Mouse (Mus musculus): ENCODE results near the gene Spa17.

Spa17 gene

DNA sequence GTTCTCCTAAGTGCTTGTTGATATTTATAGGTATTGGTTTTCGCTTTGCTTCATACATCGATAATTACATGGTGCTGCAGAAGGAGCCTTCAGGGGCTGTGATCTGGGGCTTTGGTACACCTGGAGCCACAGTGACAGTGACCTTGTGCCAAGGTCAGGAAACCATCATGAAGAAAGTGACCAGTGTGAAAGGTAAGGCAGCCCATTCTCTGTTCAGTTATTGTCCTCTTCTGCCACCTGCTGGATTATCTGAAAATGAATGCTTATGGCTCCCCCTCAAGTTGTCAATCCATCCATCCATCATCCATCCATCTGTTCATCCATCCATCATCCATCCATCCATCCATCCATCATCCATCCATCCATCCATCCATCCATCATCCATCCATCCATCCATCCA, 3.2 kb upstream of the Spa17 start:
- DNase-seq (ENCODE audit: low spot score): no peak

DNA sequence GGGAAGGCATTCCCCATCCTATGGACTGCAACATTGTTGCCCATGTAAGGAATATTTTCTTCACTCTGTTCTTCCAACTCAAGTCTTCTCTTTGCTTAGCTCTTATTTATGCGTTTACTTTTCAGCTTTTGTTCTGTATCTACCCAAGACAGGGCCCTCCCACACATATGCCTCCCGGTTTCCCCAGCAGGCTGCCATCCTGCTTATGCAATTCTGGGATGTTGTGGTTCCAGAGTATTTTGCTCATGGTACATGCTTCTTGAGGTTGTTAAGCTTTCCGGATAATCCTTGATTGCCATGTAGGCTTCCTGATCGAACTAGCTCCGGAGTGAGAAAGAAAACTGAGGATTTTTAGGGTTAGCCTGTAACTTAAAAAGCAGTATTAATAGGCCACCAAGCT, 1.7 kb upstream of the Spa17 start:
- no peak for DNase-seq (ENCODE audit: low spot score)

DNA sequence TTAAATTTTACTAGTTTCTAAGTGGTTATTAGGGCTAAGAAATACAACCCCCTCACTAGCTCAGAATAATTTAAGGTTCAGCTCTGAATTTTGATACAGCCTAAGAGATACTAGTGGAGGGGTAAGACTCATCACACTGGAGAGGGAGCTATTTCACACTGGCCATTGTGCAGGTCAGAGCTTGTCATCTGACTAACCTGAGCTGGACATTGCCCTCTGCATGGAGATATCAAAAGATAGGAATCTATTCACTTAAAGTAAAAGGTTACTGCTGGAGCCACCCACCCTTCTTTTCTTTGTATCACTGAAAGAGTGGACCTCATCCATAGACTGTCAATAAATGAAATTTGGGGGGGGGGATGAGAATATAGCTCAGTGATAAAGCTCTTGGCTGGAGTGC, 794 bp upstream of the Spa17 start:
- no peak for DNase-seq (ENCODE audit: low spot score)

DNA sequence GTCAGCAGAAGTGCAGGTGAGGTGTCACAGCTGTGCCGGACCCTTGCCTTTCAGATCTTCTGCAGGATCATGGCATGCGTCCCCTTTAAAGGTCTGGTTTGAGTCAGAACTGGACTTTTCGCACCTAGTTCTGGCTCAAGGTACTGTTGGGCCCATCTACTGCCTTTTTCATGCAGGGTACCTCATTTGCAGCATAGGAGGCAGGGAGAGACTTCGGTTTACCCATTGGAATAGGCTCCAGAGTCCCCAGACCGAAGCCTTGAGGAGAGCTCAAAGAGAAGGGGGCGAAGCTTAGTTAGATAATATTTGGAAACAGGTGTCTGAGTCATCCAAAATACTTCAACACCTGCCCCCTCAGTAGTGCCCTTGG, 374 bp upstream of the Spa17 start:
- no peak for DNase-seq (ENCODE audit: low spot score)

DNA sequence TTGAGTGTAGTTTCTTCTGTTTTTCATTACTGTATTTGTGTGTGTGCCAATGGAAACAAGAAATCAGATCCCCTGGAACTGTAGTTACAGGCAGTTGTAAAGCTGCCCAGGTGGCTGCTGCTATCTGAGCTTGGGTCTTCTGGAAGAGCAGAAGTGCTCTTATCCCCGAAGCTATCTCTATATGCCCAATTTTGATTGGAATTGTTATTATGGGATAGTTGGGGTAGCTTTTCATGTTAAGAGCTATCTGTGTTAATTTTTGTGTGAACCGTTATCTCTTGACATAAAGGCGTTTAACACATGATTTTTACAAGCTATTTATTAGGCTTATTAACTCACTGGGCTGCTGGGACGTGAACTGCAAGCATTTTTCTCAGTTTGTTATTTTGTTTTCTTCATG, 4.0 kb downstream of the Spa17 start:
- no peak for DNase-seq (ENCODE audit: low spot score)

DNA sequence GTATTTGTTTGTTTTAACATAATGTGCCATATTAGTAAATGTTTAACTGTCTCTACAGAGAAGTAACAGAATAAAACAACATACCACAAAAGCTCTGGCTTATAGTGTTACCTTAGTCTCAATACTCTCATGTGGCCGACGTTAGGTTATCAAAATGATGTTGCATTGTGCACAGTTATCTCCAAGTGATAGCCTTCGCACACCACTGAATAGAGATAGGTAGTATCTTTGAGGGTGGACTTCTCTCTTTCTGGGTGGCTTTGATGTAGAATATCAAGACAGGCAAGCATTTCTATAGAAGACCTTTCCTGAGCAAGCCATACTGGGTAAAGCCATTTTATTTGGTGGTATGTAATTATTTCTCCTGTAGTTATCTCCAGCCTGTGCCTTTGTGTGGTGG, 8.4 kb downstream of the Spa17 start:
- DNase-seq (ENCODE audit: low spot score): no peak

DNA sequence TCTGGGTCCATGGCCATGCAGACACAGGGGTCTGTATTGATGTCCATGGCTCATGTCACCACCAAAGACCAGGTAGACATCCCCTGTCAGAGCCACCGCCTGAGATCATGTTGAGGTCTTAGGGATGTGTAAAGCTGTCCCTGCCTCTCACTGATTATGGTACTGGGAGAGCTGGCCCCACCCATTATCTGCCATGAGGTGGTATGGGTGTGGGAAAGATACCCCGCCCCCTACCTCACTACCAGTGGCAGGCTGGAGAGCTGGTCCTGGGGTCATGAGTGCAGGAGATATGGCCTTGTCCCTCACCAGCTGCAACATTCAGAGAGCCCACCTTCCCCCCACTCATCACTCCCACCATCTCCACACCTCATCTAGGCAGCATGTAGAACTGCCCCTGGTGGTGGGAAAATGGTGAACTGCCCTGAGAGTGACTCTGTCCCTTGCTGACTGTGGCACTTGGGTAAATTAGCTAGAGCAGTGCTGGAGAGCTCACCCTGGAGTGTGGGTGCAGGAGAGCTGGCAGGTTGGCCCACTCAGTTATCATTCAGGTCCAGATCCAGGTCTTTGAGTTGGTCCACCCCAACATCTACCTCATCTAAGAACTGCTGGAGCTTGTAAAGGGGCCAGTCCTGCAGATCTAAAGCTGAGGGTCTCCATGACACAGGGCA, 12.8 kb downstream of the Spa17 start:
- no peak for DNase-seq (ENCODE audit: low spot score)

DNA sequence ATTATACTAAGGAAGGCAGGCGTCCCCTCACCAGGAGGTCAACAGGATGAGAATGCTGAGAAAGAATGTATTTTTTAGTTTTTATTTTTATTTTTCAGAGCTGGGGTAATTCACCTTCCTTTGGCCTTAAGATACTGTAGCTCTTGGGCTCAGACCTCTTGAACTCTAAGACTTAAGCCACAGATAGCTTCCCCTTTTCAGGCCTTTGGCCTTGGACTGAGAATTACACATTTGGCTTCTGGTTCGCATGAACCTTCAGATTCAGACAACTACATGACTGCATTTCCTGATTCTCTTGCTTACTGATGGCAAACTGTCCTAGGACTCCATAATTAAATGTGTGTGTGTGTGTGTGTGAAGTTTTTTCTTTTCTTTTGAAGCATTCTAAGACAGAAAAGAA, 14.9 kb downstream of the Spa17 start:
- DNase-seq (ENCODE audit: low spot score): no peak

DNA sequence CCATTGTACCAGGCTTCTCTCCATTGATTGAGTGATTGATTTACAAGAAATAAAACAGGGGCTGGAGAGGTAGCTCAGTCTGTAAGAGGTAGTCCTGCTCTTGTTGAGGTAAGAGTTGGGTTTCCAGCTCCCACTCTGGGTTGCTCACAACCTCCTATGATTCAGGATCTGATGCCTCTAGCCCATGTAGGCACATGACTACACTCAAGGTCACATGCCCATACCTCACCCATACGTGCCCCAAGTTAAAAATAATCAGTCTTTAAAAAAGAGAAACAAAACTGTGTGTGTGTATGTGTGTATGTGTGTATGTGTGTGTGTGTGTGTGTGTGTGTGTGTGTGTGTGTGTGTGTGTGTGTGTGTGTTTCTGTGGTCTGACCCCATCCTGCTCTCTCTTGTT, 18.0 kb downstream of the Spa17 start:
- DNase-seq (ENCODE audit: low spot score): no peak

DNA sequence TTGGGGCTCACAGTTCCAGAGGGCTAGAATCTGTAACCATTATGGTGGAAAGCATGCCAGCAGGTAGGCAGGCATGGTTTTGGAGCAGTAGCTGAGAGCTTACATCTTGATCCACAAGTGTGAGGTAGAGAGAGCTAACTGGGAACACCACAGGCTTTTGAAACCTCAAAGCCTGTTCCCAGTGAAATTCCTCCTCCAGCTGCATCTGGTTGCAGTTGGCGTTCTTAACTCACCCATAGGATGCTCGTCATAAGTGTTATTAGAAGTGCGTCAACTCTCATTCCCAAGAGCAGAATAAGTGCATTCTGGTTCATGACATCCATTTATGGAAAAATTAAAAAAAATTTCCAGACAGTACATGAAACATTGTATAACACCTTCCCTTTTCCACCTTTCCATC, 19.8 kb downstream of the Spa17 start:
- DNase-seq (ENCODE audit: low spot score): no peak

DNA sequence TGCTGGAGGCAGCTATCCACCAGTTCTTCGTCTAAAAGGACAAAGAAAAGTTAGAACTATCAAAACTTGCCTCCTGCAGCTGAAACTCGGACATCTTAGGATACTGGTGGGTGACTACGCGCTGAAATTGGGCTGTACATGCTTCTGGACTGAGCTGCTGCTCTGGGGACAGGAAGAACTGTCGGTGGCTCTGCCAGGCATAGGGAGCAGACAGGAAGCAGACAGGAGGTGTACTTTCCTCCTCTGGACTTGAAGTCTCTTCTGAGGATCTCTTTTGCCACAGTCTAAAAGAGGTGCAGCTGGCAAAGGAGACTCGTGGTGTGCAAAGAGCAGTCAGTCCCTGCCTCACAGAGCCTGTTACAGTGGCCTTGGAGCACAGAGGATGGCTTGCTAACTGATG, 20.9 kb downstream of the Spa17 start:
- DNase-seq (ENCODE audit: low spot score): no peak

DNA sequence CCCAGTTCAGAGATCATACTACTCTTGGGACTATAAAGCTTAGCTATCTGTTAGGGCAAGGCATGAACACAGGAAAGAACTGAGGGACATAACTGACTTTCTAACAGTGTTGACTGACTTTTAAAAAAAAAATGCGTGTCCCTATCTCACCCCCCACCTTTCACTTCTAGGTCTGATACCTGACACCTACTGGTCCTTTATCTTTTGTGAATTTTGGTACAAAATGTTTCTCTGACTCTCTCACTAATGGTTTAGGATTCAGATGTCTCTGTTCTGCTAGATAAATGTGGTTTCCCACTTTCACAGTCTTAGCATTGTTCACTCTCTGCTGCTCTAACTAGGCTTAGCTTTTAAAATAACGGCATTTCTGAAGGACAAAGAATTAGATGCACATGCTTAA, 21.5 kb downstream of the Spa17 start:
- DNase-seq (ENCODE audit: low spot score): no peak

DNA sequence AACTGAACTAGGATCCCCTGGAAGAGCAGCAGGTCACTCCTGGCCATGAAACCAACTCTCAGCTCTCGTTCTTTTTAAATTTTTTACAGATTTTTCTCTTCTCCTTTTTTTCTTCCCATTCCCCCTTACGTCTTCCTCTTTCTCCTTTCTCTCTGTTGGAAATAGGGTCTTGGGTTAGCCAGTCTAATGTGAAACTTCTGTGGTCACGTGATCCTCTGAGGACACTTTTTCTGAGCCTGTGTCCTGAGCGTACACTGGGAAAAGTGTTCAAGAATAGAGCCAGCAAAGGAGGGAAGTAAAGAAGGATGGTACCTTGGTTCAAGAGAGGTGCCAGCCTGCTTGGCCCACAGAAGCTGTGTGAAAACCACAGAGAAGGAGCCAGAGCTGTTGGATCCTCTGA, 23.1 kb downstream of the Spa17 start:
- no peak for DNase-seq (ENCODE audit: low spot score)

DNA sequence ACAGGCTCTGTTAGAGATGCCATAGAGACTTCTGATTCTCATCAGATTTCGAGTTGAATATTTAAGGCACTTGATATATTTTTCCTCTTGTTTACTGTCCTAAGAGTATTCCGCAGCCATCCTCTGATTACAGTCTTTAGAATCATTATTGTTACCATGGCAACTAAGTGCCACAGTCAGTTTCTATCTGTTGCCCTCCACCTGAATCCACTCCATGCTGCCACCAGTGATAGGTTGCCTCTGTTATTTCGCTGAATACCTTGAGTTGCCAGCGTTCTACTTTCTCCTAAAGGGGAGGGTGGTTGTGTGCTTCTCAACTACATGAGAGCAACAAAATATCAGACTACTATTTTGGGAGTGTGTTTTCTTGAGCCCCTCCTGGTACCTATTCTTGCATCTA, 26.8 kb downstream of the Spa17 start:
- DNase-seq (ENCODE audit: low spot score): no peak

DNA sequence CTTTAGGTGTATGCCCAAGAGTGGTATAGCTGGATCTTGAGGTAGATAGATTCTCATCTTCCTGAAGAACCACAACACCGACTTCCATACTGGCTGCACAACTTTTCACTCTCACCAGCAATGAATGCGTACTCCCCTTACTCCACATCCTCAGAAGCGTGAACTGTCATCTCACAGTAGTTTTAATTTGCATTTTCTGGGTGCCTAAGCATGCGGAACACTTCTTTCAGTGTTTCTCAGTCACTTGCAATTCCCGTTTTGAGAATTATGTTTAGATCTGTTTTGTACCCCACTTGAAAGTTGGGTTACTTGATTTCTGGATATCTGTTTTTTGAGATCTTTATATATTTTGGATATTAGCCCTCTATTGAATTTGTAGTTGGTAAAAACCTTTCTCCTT, 29.9 kb downstream of the Spa17 start:
- no peak for DNase-seq (ENCODE audit: low spot score)

DNA sequence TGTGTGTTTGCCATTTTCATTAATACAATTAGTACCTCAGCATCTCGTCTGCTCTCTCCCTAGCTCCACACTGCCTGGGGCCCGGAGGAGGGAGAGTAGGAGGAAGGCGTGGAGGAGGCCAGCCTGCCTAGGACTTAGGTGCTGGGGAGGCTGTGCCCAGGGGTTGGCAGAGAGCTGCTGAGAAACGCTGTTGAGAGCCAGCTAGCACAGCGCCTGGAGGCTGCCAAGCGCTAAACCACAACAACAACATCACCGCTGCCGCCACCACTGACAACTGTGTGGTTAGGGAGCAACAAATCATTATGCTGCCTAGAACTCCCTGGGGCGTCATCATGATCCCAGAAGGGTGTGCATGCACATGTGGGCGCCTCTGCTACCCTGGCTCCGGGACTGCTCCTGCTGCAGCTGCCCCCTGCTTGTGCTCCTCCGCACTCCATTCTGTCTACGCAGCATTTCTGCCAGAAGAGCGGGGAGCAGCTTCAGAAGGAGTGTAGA, 37.0 kb downstream of the Spa17 start:
- no peak for DNase-seq (ENCODE audit: low spot score)

DNA sequence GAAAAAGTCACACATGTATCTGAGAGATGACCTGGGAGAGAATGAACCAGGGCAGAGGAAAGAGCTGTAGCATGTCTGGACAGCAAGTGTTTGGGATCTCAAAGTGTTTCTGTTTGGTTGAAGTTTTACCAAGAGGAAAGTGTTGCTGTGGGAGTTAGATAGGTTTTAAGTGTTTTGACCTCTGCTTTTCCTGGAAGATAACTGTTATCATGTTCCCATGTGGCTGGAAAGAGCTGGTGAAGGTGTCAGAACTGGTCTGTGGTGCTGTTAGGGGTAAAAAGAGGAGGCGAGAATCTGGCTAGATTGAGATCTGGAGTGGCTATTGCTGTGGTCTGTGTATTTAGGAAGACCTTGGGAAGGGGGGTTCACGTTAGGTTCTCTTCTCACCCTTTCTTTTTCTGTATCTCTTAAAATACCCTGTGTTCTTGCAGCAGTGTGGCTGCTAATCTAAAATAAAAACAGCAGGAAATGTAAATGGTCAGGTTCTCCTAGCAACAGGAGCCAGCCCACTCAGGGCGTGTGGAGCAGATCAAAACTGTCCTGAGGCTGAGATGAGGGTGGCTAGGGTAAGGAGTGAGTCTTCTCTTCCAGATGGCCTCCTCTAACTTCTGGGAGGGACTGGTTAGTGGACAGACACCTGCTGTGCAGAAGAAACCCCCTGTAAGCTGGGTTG, 41.2 kb downstream of the Spa17 start:
- DNase-seq (ENCODE audit: low spot score): no peak

DNA sequence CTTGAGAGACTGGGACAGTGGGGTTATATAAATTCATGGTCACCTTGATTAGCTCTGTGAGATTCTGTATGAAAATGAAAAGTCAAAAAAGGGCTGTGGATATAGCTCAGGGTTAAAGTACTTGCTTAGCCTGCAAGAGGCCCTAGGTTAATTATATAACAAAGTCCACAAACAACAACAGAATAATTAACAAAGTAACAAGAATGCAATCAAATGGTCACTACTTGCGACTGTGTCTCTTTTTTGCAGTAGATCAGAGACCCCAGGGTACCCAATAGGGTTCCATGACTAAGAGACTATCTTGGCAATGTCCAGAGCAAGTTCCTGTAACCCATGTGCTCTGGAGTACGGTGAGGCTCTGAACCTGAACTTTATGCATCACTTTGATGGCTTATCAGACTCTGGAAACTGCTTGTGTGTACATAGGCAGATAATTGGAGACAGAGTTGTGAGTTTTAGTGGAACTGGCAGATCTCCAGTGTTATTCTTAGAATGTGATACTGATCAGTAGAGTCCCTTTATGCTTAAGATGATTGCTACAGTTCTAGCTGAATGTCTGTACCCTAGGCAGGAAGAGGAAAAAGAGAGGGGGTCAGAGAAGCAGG, 44.2 kb downstream of the Spa17 start:
- DNase-seq (ENCODE audit: low spot score): no peak

DNA sequence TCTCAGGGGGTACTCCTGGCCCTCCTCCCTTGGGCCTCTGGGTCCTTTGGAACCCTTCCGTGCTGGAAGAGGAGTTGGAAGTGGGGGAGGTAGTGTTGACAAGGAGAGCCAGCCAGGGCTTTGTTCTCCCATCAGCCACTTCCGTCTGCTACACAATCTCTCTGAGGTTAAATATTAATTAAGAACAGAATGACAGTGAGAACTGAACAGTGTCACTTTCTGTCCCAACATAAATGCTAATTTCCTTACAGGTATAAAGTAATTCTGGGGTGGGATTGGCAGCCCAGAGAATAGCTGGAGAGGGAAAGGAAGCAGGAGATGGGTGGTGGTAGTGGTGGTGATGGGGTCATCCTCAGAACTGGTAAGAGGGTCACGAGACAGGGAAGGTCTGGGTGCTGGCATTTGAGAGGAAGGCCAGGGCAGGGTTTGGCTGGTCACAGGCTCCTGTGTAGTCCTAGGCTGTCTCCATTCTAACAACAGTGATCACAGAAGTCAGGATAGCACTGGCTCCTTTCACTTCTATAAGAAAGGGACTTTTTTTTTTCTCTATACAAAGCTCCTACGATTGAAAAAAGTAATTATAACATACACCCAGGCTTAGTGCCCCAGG, 44.8 kb downstream of the Spa17 start:
- DNase-seq (ENCODE audit: low spot score): no peak

DNA sequence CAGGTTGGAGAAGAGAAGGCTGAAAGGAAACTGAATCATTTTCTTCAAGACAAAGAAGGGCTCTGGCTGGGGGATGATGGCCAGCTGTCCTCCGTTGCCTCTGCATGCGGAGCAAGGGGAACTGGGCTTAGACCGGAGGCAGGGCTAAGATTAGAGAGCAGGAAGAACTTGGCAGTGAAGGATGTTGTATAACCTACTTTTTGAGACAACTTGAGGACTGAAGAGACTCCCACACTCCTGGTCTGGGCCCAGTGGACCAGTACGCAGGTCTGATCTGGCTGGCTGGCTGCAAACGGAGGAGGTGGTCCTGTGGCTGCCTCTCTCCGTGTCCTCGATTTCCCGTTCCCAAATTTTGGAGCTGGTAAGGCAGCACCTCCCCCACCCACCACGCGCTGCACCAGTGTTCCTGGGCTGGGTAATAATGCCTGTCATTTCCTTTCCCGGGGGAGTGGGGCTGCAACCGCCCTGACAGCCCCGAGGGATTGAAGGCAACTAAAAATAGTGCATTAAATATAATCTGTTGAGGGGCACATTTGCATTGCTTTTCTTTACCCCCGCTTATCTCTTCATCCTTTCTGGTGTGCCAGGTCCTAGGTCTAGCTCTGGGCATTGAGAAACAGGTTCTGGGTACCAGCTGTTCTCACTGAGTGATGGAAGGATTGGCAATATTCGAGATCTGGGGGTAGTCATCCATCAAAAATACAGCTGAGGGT, 45.5 kb downstream of the Spa17 start:
- no peak for DNase-seq (ENCODE audit: low spot score)

DNA sequence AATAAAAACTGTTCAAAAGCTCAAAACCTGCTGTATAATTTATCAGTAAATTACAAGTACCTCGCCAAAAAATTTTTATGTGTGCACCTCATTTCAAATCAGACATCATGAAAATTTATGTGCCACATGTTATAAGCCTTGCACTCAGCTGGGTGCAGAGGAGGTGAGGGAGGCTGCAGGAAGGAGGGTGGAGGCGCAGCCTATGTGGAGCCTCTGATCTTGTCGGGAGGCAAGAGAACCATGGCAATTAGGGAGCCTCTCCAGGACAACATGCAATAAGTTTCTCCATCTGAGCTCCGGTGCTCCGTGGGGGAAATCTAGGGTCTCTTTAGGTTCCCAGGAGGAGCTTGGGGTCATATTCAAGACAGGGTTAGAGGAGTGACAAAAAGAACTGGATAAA, 46.1 kb downstream of the Spa17 start:
- no peak for DNase-seq (ENCODE audit: low spot score)

DNA sequence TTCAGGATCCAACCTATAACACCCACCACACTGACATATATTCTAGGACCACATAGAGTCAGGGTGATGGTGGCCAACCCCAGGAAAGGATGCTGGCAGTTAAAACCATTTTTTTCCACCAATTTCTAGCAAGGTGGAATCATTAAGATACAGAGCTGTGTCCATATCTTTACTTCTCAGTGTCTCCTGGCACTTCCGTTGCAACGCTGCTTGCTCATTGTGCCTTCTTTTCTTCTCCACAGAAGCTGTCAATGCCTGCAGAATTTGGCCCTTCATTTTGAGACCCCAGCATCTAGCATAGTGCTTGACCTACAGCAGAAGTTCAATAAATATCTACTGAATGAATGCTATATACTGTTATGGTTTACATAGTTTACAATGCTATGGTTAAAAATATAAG, 46.5 kb downstream of the Spa17 start:
- DNase-seq (ENCODE audit: low spot score): no peak

DNA sequence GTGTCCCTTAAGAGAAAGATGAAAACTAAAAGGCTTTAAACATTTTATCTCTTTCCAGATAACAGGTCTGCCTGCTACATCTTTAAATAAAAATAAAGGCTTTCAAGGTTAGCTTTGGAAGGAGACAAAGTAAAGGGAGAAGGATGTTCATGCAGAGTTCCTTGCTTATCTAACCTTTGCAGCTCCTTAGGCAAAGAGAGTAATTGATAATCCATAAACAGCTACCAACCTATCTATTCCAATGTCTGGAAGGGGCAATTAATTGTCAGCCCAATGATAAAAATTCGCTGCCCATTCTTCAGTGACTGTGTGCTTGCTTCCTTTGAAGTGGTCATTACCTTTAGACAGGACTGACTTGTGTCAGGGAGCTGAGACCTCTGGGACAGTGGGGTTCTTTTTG, 49.7 kb downstream of the Spa17 start:
- no peak for DNase-seq (ENCODE audit: low spot score)

All from ovary, postnatal 10 days (tissue).